Mouse (Mus musculus) adrenal gland, adult 2 months (tissue): ENCODE results near the gene Tmem176b. TPM values are rescaled to one million over a fixed set of nuclear protein-coding genes. Genes with fewer than 3 reads are reported as not detected.
"Not testable (repeated sequence)": the region's sequence is repeated elsewhere in the genome, so short reads cannot be mapped to it uniquely, and the experiment has no call there.

Experiments
- DNase-seq: peaks from one replicate; pipeline ENCODE4 v3.0.0; 2021
- polyA plus RNA-seq: library from polyadenylated mRNA; depleted of rRNA; stranded (reverse); fragments of >200 nt; gene quantifications from 2 replicates; pipeline ENCODE4 v1.2.3, GENCODE M21; 2012
- total RNA-seq, 2 experiments: library from RNA; stranded (reverse); gene quantifications; 2 replicates each; pipeline ENCODE4 v1.2.3; 2021

The Tmem176b gene
- total and polyA plus RNA-seq, 3 experiments, result 608 to 724 (median 699) TPM

DNA sequence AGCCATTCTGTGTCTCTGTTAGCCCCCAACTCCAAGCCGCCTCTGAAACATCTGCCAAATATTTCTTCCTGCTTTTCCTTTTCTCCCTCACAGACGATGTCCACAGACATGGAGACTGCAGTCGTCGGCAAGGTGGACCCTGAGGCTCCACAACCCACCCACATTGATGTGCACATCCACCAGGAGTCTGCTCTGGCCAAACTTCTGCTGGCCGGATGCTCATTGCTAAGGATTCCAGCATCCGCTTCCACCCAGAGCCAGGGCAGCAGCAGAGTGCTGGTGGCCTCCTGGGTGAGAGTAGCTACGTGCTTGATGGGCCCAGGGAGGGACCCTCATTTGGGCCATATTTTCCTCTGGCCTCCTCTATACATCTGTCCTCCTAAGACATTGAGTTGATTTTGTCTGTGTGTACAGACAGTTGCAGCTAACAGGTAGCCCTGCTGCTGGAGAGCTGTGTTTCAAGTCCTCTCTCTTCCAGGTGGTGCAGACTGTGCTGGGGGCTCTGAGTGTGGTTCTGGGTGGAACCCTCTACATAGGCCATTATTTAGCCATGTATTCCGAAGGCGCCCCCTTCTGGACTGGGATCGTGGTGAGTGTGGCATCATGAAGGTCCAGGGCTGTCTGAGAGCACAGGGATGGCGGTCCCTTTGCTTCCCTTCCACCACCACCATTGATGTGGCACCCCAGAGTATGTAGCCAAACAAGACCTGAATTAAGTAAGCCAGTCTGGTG lies 981 bp upstream of the Tmem176b start:
- DNase-seq, result peak; percentile 77

DNA sequence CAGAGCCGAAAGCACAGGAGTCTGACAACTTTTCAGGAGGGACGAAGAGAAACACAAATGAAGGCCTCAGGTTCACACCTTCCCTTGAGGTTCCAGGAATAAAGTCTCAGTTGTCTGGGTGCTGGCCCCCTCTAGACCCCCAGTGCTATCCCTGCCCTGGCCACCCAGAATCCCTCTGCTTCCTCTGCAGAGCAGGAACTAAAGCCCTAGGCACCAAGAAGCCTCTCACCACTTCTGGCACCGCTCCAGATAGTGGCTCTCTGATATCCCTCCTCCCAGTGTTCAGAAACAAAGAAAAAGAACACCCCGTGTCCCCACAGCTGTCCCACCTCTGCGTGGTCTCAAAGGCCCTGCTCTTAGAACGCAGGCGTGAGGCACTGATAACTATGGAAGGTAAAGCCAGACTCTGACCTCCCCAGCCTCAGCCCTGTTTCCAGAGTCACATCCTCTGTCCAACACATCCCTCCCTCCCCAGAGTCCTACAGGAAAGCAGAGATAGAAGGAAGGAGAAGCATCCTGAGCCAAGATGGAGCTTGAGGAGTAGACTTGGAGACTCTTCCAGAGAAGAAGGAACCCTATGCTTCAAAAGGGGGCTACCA lies 826 bp downstream of the Tmem176b start, which contains the start of gene Tmem176a:
Gene Tmem176a, plus strand, starts transcription at position 549 of the 599 bp plus-strand sequence.
- peak; percentile 69 for DNase-seq

- DNase-seq, result peak; percentile 49
Observed at GRCm38 (mm10) chr6:48838321-48839080, 2.8 kb downstream of the Tmem176b start.

GRCm38 (mm10) chr6:48837516-48837915 lies 3.8 kb downstream of the Tmem176b start:
- no peak for DNase-seq

- no peak for DNase-seq
Observed at GRCm38 (mm10) chr6:48836146-48836545, 5.2 kb downstream of the Tmem176b start.

GRCm38 (mm10) chr6:48835241-48835640 lies 6.1 kb downstream of the Tmem176b start:
- no peak for DNase-seq

DNA sequence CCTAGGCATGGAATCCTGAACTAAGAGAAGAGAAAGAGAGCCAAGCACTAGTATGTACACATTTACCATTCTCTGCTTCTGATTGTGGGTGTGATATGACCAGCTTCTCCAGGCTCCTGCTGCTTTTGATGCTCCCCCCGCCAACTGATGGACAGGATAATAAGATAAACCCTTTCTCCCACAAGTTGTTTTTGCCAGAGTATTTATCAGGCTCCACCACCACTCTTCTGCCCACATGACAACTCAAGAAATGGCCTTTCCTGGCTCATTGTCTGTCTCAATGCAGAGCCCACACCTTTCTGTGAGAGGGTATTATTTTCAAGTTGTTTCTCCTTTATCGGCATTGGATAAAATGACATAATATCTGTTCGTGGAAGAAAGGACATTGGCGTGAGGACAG lies 7.8 kb downstream of the Tmem176b start:
- DNase-seq, result no peak

- DNase-seq, result no peak
Observed at GRCm38 (mm10) chr6:48832426-48832825, 8.9 kb downstream of the Tmem176b start.

- DNase-seq, result peak; percentile 67
Observed at GRCm38 (mm10) chr6:48831141-48831540, 10.2 kb downstream of the Tmem176b start.

- peak; percentile 37 for DNase-seq
Observed at GRCm38 (mm10) chr6:48830241-48830640, 11.1 kb downstream of the Tmem176b start.

DNA sequence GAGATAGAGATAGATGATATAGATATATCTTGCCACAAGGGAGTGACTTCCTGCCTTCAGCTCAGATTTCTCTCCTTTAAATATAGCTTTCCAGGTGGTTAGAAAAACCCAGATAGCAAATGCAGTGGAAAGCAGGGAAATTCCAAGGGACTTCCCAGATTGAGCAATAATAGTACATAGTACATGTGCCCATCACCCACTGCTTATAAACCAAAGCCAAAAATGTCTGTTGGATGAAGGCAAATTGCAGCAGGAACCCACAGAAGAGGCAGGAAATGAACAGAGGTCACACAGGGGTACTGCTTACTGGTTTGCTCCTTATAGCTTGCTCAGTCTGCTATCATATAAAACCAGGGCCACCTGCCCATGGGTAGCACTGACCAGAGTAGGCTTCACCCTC lies 11.6 kb downstream of the Tmem176b start:
- DNase-seq, result no peak

GRCm38 (mm10) chr6:48828976-48829375 lies 12.3 kb downstream of the Tmem176b start:
- peak; percentile 54 for DNase-seq

GRCm38 (mm10) chr6:48825016-48825415 lies 16.3 kb downstream of the Tmem176b start:
- no peak for DNase-seq

DNA sequence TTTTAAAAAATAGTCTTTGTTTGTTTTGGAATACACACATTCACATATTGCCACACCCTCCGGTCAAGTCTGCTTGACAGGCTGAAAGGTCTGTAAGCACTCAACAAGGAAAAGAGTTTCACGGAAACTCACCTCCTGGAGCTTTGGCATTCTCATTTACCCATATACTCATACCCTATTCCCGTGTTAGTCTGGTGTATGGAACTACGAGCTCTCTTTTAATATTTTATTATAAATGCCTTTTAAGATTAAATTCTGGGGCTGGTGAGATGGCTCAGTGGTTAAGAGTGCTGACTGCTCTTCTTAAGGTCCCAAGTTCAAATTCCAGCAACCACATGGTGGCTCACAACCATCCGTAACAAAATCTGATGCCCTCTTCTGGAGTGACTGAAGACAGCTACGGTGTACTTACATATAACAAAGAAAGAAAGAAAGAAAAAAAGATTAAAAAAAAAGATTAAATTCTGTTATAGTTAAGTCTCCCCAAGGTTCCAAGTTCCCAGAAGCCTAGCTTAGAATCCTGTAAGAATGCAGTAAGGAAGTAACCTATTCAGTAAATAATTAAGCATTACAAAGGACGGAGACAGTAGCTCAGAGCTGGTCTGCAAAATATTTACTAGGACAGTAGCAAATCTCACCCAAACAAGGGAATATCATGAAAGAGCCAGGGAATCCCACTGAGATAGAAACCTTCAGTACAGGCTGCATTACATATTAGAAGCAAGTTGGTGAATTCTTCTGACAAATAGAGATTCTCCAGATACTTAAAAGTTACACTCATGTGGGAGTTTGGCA lies 19.1 kb downstream of the Tmem176b start:
- DNase-seq, result not testable (repeated sequence)

- peak; percentile 65 for DNase-seq
Observed at GRCm38 (mm10) chr6:48817815-48818214, 23.5 kb downstream of the Tmem176b start.

DNA sequence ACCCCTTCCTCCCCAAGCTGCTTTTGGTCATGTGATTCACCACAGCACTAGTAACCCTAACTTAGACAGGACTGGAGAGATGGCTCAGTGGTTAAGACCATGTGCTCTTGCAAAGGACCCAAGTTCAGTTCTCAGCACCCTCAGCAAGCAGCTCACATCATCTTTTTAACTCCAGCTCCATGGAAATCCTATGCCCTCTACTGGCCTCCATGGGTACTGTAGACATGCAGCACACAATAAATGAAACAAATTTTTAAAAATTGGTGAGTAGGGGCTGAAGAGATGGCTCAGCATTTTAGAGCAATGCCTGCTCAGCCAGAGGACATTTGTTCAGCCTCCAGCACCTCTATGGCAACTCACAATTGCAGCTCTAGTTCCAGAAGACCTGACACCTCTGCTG lies 26.3 kb downstream of the Tmem176b start:
- no peak for DNase-seq

DNA sequence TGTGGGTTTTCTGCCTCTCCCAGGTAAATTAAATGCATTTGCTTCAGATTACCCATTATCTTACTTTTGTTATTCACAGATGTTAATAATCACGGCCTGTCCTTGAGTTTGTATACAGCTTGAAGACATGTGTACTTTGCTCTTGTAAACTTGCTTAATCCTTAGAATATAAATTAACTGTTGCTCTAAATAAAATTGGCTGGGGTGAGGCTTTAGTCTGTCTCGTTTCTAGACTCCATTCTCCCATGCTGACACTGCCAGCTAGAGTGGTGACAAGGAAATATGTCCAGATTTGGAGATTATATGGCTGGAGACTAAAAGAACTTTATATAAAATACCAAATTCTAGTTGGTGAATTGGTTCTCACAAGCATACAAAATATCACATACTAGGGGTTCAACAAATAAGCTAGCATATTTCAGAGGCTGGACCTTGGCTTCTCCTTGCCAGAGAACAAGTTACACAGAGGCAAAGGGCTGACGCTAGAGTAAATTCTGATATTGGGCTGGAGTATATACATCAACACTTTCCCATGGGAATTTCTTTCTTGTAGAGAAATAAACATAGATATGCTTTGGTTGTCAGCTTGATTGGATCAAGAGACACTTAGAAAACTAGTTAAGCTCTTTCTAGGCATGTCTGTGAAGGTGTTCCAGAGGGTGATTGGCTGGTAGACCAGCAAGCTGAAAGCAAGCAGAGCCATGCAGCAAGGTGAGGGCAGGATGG lies 31.6 kb downstream of the Tmem176b start:
- DNase-seq, result no peak

DNA sequence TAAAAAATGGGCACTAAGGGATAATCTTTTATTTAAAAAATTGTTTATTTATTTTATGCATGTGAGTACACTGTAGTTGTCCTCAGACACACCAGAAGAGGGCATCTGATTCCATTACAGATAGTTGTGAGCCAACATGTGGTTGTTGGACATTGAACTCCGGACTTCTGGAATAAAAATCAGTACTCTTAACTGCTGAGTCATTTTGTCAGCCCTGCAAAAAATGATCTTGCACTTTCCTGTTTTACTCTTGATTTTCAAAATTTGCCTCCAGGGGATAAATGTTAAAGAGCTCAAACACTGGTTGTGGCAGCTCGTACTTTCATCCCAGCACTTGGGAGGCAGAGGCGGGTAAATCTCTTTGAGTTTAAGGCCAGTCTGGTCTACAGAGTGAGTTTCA lies 34.5 kb downstream of the Tmem176b start:
- DNase-seq, result no peak

DNA sequence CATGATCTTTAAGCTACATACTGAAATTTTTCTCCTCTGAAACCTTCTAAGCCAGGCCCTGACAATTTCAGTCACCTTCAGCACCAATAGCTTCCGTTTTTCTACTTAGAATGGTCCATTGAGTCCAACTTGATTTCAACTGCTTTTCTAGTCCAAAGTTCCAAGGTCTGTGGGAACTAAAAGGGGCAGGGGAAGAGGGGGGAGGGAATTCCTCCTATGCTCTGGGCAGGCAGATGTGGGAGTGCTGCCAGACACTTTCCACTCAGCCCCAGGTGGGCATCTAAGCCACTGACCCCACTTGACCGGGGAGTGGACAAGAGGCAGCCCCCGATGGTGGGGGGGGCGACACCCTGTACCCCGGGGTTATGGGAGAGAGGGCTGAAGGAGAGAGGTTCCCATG lies 37.0 kb downstream of the Tmem176b start:
- DNase-seq, result no peak

DNA sequence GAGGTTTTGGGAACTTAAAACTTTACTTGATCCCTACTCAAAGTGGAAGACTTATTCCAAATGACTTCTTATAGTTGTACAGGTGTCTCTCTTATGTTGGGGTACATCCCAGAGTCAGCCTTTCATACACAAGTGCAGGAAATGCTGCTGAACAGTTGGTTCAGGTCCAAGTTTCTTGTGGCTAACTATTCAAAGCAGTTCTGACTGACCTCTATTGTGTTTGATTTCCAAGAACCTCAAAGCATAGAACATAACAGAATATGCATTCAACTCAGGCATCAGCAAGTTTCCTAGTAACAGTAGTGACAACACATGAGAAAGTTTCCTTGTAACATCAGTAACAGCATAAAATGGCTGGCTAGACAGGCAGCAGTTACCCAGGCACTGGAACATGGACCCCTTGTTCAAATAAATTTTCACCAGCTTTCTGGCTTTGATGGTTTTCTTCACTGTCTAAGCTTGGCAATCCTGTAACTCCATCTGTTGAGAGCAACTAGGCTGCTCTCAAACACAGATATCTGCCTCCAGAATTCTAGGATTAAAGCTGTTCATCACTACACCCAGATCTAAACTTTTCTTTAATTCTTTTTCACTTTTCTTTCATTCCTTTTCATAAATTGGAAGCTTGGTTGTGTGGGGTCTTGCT lies 37.8 kb downstream of the Tmem176b start:
- DNase-seq, result no peak

- DNase-seq, result no peak
Observed at GRCm38 (mm10) chr6:48801897-48802296, 39.4 kb downstream of the Tmem176b start.
